Mouse (Mus musculus): ENCODE data around the gene Tmcc1.
"Not testable (repeated sequence)": the region's sequence is repeated elsewhere in the genome, so short reads cannot be mapped to it uniquely, and the experiment has no call there.

Gene Tmcc1

DNA sequence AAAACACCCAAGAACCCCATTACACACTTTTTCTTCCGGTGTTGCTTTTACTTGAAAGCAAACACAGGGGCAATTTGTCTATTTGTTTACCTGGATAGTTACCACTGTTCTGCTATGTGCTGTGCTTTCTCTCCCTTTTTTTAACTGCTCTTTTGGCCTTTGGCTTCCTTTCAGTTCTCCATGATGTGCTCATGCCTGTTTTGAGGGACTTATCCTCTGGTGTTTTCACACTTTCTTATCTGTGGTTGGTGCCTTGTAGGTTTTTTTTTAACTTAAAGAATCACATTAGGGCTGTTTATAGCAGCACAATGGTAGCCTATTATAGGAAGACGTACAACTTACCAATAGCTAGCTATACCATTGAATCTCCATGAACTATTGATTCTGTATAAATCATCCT lies 51.6 kb downstream of the Tmcc1 start:
- peak; percentile 44 for DNase-seq (ENCODE audit: low spot score)

DNA sequence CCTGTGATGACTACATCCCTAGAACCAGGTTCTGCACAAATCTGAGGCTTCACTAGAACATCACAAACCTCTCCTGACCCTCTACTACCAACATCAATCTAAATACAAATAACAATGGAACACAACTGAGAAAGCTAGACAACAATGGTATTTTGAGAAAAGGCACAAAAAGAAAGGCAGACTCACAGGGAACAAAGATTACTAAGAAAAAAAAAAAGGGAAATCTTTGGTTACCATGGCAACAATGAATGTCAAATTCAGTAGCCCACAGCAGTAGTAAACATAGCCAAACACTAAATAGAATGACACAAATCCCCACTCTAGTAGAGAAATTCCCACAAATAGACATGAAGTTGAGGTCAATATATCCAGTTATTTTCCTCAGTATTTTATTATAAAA lies 52.5 kb downstream of the Tmcc1 start:
- no peak for DNase-seq (ENCODE audit: low spot score)

DNA sequence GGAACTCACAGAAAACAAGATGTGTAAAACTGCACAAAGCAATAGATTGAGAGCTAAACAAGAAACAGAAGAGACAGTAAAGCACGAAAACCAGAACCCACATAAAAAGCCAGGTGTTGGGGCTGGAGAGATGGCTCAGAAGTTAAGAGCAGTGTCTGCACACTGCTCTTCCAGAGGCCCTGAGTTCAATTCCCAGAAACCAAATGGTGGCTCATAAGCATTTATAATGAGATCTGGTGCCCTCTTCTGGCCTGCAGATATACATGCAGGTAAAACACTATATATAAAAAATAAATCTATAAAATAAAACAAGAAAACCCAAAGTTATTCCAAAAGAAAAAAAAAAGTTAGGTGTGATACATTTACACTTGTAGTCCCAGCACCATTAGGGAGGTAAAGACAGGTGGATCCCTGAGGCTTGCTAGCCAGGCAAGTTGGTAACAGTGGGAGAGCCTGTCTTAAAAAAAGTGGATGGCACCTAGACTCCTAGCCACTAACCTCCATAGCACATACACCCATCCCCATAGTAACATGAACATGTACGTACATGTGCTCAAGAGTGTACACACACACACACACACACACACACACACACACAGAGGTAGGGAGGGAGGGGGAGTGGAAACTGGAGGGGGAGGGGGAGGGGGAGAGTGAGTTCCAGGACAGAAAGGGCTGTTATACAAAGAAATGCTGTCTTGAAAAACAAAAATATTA lies 54.0 kb downstream of the Tmcc1 start:
- peak; percentile 51 for DNase-seq (ENCODE audit: low spot score)

DNA sequence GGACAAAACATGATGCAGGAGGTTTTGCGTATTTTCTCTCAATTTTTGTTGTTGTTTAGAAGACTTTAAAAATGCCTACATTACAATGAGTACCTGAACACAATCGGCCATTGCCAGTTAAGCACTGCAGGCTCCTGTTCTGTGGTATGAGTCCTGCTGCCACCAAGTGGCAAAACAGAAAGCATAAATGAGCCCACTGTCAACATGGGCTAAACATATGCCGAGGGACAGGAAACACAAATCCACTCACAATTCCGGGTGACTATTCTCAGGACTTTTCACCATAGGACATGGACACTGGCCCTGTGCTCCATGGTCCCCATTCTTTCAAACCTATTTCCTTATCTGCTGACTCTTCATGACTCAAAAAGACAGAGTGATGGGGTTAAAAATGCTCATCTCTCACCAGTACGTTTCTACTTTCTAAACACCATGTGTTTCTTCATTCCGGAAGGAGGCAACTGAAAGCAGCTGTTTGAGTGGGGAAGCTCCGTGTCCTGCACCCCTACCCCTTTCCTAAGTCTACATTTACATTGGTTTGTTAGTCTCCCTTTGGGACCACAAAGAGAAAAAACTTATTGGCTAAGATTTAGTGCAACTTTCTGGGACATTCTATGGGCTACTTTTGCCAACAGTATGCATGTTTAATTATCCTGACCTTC lies 57.2 kb downstream of the Tmcc1 start:
- DNase-seq (ENCODE audit: low spot score) = peak; percentile 45

DNA sequence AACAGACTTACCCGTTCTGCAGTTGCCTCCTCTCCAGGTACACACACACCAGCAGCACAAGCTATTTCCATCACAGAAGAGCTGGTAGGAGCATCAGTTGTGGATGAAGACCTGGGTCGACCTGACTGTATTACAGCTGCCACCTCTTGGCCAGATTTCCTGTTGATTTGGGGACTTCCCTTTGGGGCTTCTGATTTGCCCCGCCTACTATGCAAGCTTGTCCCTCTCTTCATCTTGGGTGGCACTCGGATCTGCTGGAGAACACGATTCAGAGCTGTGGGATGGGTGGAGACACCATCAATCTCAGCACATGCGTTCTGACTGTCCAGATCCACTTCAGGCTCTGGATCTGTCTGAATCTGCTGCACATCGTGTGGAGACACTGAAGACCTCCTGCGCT lies 59.5 kb downstream of the Tmcc1 start:
- DNase-seq (ENCODE audit: low spot score) = no peak

DNA sequence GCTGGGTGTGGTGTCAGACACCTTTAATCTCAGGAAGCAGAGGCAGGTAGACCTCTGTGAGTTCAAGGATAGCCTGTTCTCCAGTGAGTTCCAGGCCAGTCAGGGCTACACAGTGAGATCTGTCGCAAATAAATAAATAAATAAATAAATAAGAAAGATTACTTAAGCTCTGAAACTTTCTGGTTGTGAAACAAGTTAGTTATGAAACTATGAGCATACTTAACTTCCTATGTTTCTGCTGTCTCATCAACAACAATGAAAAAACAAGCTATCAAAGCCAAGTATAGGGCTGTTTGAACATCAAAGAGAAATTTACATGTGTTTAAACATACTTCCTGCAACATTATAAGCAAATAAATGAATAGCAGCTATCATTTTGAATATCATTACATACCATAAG lies 61.5 kb downstream of the Tmcc1 start:
- peak; percentile 58 for DNase-seq (ENCODE audit: low spot score)

DNA sequence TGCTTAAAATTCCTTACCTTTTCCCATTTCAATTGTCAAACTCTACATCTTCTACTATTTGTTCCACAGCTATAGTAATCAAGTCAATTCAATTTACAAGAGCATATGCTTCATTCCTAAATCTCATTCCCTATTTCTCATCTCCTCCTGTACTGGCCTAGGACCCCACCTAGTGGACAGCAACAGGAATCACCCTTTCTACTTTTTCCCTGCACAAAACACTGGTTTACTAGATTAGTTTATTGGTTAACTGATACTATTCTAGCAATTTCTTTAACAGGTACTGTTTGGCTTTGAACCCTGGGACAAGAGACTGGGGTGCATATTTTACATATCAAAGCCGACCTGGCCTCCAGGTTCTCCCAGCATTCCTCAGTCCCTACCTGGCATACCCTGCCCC lies 64.6 kb downstream of the Tmcc1 start:
- DNase-seq (ENCODE audit: low spot score) = peak; percentile 76

DNA sequence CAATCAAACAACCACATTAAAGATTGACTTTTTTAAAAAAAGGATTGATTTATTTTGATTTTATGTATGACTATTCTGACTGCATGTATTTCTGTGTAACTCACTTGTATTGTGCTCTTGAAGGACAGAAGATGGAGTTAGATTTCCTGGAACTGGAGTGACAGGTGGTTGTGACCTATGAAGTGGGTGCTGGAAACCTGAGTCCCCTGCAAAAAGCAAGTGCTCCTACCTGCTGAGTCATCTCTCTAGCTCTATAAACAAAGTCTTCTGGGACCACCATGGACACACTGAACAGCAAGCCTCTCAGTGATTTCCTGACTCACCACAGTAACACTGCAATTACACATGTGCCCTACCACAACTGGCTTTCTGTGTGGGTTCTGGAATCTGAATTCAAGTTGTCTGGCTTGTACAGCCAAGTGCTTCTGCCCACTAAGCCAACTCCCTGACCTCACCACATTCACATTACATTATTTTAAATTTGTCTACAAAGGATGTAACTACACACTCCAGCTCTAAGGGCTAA lies 65.3 kb downstream of the Tmcc1 start:
- DNase-seq (ENCODE audit: low spot score) = peak; percentile 21

DNA sequence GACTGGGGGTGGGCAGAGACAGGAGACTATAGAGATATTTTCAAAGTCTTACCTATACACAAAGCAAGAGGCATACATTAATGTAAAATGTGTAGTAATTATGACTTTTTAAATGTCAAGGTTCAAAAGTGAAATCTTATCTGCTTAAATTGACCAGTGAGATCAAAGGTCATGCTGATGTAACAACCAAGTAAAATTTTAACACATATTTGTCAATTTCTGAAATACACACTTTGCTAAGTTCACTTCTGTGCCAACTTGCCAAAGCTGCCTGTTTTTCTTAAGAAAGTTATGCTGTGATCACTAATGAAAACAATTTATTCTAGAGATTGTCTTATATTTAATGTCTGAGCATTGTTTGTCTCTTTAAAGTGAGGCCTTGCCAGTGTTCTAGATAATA lies 66.7 kb downstream of the Tmcc1 start:
- peak; percentile 60 for DNase-seq (ENCODE audit: low spot score)

DNA sequence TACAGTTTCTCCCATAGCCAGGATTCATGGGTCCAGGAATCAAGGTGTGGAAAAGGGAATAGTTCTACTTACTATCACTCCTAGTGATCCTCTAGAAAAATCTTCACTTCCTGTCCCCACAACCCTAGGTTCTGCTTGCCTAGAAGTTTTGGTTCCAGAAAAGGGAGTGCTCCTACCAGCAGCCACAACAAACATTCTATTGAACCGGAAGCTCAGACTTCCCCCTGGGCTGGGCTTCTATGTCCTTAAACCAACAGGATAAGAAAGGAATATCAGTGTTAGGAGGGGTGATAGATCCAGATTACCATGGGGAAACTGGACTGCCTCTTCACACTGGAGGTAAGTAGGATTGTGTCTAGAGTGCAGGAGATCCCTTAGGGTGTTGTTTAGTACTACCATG lies 70.4 kb downstream of the Tmcc1 start:
- DNase-seq (ENCODE audit: low spot score) = no peak

DNA sequence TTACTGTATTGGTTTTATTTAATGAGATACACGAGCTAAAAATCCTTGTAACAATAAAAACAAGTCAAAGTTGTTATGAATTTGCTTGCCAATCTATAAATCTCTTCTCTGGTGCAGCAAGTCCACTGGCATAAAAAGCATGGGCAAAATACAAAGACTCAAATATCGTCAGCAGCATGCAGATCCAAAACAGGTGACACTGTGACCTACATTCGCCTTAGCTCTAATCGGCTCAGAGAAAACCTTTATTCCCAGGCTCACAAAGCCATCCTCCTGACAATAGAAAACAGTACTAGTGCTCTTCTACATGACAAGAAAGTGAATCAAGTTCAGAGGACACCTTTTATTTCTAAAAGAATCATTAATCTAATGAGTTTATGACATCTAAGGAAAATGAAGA lies 73.6 kb downstream of the Tmcc1 start:
- DNase-seq (ENCODE audit: low spot score) = no peak

DNA sequence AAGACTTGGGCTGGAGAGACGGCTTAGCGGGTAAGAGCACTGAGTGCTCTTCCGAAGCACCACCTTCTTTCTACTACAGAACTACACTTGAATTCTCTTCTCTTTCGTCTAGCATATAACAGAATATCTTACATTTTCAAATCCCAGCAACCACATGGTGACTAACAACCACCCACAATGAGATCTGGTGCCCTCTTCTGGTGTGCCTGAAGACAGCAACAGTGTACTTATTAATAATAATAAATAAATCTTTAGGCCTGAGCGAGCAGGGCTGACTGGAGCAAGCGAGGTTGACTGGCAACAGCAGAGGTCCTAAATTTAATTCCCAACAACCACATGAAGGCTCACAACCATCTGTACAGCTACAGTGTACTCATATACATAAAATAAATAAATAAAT lies 76.7 kb downstream of the Tmcc1 start:
- DNase-seq (ENCODE audit: low spot score) = not testable (repeated sequence)

DNA sequence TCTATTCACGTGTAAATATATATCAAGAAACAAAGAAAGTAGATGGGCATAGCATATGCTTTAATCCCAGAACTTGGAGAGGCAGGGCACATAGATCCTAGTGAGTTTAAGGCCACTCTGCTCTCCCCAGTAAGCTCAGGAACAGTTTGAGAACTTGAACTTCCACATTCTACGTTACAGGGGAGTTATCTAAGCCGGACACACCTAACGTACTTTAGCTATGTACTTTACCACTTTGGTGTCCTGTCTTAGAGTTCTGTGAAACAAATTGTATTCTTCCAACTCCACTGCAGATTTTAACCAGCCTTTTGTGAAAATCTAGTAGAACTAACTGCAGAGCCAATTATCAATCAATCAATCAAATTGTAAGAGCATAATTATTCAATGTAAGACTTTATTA lies 82.7 kb downstream of the Tmcc1 start:
- DNase-seq (ENCODE audit: low spot score) = no peak

DNA sequence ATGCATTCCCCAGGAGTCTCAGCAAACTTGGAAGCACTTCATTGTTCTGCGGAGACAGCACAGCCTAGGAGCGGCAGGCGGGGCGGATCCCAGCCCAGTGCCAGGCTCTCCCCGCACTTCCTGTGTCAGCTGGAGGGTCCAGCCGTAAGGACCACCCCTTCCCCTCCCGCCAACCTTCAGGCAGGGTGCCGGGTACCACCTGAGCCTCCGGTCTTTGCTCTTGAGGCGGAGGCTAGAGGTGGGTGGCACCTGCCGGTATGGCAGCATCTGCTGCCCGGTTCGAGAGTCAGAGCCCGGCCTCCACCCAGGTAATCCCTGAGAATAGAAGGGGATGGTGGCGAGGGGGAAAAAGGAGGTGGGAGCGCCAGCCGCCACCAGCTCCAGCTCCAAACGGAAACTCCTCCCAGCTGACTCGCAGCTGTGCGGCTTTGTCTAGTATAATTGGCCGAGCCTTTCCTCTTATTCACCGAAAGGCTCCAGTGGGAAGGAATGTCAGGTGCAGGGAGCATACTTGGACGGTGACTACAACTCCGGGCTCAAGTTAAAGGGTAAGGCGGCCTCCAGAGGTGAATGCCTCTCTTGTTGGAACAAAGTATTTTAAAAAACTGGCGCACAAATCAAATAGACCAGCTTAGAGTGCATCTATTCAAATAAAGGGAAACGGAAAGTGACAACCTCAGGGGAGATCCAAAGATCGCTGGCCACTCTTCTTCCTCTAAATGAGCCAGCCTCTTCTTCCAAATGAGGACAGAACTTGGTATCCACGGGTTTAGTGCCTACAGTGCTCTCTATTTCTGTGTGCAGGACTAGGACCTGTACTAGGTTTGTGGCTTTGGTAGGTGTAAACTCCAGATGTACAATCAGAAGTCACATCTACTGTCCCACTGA lies 85.6 kb downstream of the Tmcc1 start:
- no peak for DNase-seq (ENCODE audit: low spot score)

DNA sequence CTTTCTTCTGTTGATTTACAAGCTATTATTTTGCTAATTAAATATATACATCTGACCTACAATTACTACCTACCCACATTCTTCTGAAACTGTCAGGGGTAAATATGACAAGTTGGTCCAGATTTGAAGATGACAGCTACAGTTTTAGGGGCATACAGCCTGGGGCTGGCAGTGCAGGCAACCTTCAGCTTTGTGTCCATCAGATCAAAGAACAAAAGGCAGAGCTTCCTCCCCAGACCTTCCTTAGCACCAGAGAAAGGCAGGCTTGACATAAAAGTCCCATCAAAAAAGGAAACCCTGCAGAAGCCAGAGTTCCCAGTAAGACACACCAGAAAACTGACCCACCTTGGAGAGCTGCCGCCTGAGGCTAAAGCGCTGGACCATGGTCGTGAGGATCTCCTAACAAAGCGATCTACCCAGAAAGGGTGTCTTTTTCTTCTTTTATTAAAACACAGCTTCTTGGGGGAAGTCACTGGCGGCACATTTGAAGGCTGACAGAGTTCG lies 86.3 kb downstream of the Tmcc1 start:
- no peak for DNase-seq (ENCODE audit: low spot score)

DNA sequence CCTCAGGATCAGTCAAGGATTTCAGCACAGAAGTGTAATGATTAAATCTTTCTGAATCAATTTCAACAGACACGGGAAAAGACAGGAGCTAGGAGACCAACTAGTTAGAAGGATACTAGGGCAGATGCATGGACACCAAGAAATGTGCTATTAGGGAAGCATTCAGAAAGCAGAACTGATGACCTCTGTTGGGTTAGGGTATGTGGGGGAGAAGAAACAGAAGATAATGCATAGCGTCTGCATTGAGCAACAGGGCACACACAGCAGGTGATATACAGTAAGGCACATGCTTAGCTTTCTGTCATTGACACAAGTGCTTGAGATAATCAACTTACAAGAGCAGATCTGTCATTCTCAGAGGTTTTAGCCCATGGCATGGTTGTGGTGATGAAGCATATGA lies 95.7 kb downstream of the Tmcc1 start:
- DNase-seq (ENCODE audit: low spot score) = no peak

DNA sequence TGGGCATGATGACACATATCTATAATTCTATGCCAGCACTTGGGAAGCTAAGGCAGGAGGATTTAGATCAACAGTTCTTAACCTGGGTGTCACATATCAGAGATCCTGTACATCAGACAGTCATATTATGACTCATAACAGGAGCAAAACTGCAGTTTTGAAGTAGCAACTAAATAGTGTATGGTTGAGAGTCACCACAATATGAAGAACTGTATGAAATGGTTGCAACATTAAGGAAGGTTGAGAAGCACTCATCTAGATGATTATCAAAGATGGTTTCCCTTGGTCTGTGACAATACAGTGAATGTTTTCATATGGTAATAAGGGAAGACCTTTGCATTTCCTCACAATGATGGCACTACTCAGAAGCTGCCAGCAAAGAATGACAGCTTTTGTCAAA lies 103.9 kb downstream of the Tmcc1 start:
- no peak for DNase-seq (ENCODE audit: low spot score)

DNA sequence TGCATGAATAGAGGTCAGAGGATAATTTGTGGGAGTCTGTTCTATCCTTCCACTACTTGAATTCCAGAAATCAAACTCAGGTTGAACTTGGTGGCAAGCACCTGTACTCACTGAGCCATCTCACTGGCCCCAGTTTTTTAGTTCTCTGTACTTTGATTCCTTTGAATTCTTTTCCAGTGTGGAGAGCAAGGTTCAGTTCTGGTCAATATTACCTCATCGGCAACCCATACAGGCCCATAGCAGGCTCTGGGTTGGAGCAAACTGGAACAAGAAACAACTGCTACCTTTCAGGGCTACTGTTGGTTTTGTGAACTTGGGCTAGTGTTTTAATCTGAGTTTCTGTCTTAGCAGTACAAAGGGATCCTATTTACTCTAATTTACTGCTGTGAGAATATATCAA lies 107.2 kb downstream of the Tmcc1 start:
- no peak for DNase-seq (ENCODE audit: low spot score)

DNA sequence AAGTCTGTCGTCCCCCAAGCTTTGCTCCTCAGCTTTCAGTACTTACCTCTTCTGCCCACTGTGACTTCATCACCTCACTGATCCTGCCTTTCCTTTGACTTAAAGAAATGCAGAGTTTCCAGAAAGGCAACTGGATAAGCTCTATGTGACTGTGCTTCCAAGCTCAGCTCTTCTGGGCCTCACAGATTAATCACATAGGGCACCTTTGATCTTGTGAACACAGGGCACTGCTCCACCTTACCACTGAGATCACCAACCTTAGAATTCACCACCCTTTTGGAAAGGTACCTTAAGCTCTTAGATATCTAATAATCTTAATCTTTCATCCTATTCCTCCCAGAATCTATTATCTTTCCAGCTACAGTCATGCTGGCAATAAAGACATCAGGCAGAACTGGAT lies 111.0 kb downstream of the Tmcc1 start:
- DNase-seq (ENCODE audit: low spot score) = no peak

DNA sequence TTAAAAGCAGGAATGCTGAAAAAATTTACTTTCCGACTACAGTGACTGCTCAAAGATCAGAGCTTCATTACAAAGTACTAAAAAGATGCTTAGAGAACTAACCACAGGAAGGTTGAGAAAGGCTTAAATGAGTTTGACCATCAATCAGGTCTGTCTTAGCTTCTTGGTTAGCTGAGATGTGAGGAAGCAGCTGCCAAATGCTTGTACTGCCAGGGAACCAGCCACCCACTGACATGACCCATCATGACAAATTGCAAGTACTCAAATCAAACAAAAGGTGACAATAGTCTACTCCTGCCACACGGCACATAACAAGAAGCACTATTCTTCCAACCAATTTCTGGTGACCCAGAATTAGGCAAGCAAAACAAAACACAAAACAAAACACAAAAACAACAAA lies 111.9 kb downstream of the Tmcc1 start:
- DNase-seq (ENCODE audit: low spot score) = no peak

DNA sequence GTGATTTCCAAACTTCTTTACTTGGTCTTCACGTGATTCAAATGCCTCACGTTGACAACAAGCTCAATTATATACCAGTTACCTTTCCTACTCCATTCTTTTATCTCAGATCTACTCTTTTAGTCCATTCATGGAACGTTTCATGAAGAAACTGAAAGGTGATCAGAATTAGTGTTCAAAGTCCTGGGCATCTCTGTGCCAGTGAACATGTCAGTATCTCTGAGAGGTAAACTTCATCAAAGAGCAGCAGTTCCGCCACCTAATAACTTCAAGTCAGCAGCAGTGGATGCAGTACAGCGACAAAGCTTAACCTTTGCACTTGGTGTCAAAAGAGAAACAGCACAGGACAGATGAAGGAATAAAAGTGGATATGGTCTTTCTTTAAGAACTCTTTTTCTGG lies 112.5 kb downstream of the Tmcc1 start:
- DNase-seq (ENCODE audit: low spot score) = no peak

DNA sequence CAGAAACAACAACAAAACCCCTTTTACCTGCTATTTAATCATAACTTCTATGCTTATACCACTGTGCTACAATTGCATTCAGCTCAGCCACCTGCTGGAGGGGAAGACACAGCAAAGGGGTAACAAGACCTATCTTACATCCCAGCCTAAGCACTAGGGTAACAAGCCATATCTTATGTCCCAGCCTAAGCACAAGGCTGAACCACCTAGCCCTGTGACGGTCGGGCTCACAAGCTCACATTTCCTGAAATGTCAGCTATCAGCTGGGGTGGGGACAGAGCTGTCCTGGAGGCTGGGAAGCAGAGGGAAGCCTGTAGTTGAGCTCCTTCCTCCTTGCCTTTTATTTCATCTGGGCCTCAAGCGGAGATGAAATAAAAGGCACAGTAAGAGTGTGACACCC lies 115.7 kb downstream of the Tmcc1 start:
- DNase-seq (ENCODE audit: low spot score) = no peak

DNA sequence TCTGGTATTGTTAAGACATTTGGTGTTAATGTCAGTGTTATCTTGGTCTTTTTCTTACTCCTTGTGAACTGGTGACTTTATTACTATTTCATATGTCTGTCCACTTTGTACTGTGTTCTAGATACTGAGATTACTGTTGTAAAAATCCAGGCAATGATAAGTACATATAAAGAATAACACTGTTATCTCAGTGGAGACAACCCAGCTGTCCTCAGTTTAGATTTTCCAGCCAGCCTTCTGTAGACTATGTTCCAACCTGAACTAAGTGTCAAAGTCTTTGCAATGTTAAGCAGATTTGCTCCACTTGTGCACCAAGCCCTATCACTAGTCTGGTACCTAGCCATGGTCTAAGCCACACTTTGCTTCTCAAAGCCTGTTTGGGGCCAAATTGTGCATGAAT lies 118.4 kb downstream of the Tmcc1 start:
- no peak for DNase-seq (ENCODE audit: low spot score)

All from adipocyte (in vitro differentiated cells).